Comparison of ENCODE assay signal across 9 mouse cellular contexts in genomic region chr2:118545242-118546103, GRCm38 (mm10). TPM values are rescaled to one million over a fixed set of nuclear protein-coding genes. Genes with fewer than 3 reads are reported as not detected.
DNase-seq lines count a peak whose midpoint lies in the region; ATAC-seq and TF ChIP-seq lines count a peak whose summit lies in the region.
"Had no signal": no experiment of that assay in that cellular context is flagged by ENCODE, and none has a peak within 500 bp of the region (broad histone marks: within the 10 kb centered on the region; RNA-seq: fewer than 3 reads in every experiment).

No protein-coding gene starts in this region.

- peak; percentile 45 to 78; a peak in 3 of 4 replicates for TF ChIP-seq CTCF in CH12.LX (conservative IDR thresholded peaks at IDR 0.05 in 1 of 2, IDR thresholded peaks at IDR 0.05 in 1 of 2; ENCODE audit: low read depth in 2 of 2, low read length in 2 of 2)
- TF ChIP-seq CTCF in liver, postnatal 0 days (IDR thresholded peaks at IDR 0.05; ENCODE audit: low read depth): peak; percentile 83

- no peaks in the 10 kb centered on the region for H3K36me3 ChIP-seq in CH12.LX (replicated peaks in 1 of 2; ENCODE audit: control insufficient read depth in 1 of 2, insufficient read depth in 1 of 2, low read length in 1 of 2)
- no peaks in the 10 kb centered on the region for H3K36me3 ChIP-seq in forebrain, embryonic 14.5 days (ENCODE audit: control insufficient read depth, insufficient read depth, low read length)
- H3K36me3 ChIP-seq in liver, postnatal 0 days (replicated peaks; ENCODE audit: insufficient read depth, low read length): no peaks in the 10 kb centered on the region
- H3K36me3 ChIP-seq in neural tube, embryonic 14.5 days (ENCODE audit: control insufficient read depth, insufficient read depth, low read length): no peaks in the 10 kb centered on the region

- peak overlapping the region; percentile 8 to 33 (median 30) for H3K4me3 ChIP-seq in CH12.LX (replicated peaks in 1 of 3; ENCODE audit: low read depth in 2 of 3, low read length in 2 of 3, poor library complexity in 1 of 3)
- no peak overlapping the region for H3K4me3 ChIP-seq in forebrain, embryonic 14.5 days (ENCODE audit: low read depth, low read length)
- H3K4me3 ChIP-seq in liver, postnatal 0 days (ENCODE audit: low read depth, low read length): no peak overlapping the region
- no peak overlapping the region for H3K4me3 ChIP-seq in neural tube, embryonic 14.5 days (ENCODE audit: low read depth, low read length)
- H3K4me3 ChIP-seq: erythroblast, embryonic 14.5 days had no signal

- TF ChIP-seq POLR2A in CH12.LX (IDR thresholded peaks at IDR 0.05; ENCODE audit: low read depth, low read length): no peak

- no peaks in the 10 kb centered on the region for H3K9me3 ChIP-seq in CH12.LX (replicated peaks; ENCODE audit: low read length)
- H3K9me3 ChIP-seq in forebrain, embryonic 14.5 days (replicated peaks; ENCODE audit: control insufficient read depth, low read length): no peaks in the 10 kb centered on the region
- H3K9me3 ChIP-seq in liver, postnatal 0 days (ENCODE audit: low read length): no peaks in the 10 kb centered on the region
- no peaks in the 10 kb centered on the region for H3K9me3 ChIP-seq in neural tube, embryonic 14.5 days (ENCODE audit: control insufficient read depth, low read length)

- in situ Hi-C loops in CH12.LX (cut with MboI; ENCODE audit: low pct_ligation_motif_present, low pct_unique_long_range_greater_than_20kb, low sequenced_read_pairs): no loop called here

- peaks cover 36 to 86% of the 10 kb centered on the region in 2 experiments for H3K4me1 ChIP-seq in CH12.LX (ENCODE audit: control insufficient read depth in 1 of 2, insufficient read depth in 2 of 2)
- H3K4me1 ChIP-seq in forebrain, embryonic 14.5 days (ENCODE audit: control insufficient read depth, insufficient read depth, low read length): peaks cover 31% of the 10 kb centered on the region
- H3K4me1 ChIP-seq in liver, postnatal 0 days (ENCODE audit: insufficient read depth): peaks cover 70% of the 10 kb centered on the region
- peaks cover 34% of the 10 kb centered on the region for H3K4me1 ChIP-seq in neural tube, embryonic 14.5 days (ENCODE audit: control insufficient read depth, insufficient read depth, low read length)

- peak overlapping the region; percentile 64 for H3K9ac ChIP-seq in CH12.LX (ENCODE audit: insufficient read depth, low read depth)
- H3K9ac ChIP-seq in forebrain, embryonic 14.5 days (ENCODE audit: low read length): 0 out of 2 replicates have a peak overlapping the region, but pooled peaks have one; percentile 1
- H3K9ac ChIP-seq in liver, postnatal 0 days (replicated peaks): no peak overlapping the region
- peak overlapping the region; percentile 30; the same call in 1 of the 2 replicates for H3K9ac ChIP-seq in neural tube, embryonic 14.5 days (replicated peaks; ENCODE audit: low read depth, low read length)

- WGBS in forebrain, embryonic 14.5 days: 21% methylated on average over 23 of the region's 23 CpGs
- WGBS in liver, postnatal 0 days (ENCODE audit: insufficient replicate concordance): 30% methylated on average over 23 of the region's 23 CpGs
- WGBS in neural tube, embryonic 14.5 days: 20% methylated on average over 23 of the region's 23 CpGs

- intact Hi-C loops in heart, postnatal 10 days (cut with DNase I): loop anchor here (2.0 kb wide), 1 partner anchor 35 kb away; no protein-coding TSS in a partner anchor

- DNase-seq in CH12.LX (ENCODE audit: extremely low read depth): peak; percentile 78
- DNase-seq in cerebellum, adult 11 months: peak; percentile 91
- DNase-seq in forebrain, embryonic 14.5 days (ENCODE audit: low spot score): peak; percentile 90
- DNase-seq in heart, postnatal 10 days: peak; percentile 95 to 97
- peak; percentile 94 to 96 for DNase-seq in kidney, postnatal 4 days
- DNase-seq in liver, postnatal 0 days: peak; percentile 87
- peak; percentile 79 for DNase-seq in testis, postnatal 14 days (ENCODE audit: low spot score)

- H3K79me2 ChIP-seq in CH12.LX (replicated peaks; ENCODE audit: control insufficient read depth, extremely low read depth, insufficient read depth, poor library complexity, severe bottlenecking): no peaks in the 10 kb centered on the region

- ATAC-seq in forebrain, embryonic 14.5 days: peak; percentile 46
- no peak for ATAC-seq in liver, postnatal 0 days
- ATAC-seq in neural tube, embryonic 14.5 days (ENCODE audit: low read depth): no peak; the same call in 1 of the 2 replicates

- TF ChIP-seq RAD21 in CH12.LX (IDR thresholded peaks at IDR 0.05; ENCODE audit: low read depth, low read length): peak; percentile 48

- dilution Hi-C loops in CH12.LX (cut with MboI; ENCODE audit: extremely low pct_ligation_motif_present, extremely low pct_unique_long_range_greater_than_20kb, low sequenced_read_pairs): no loop called here

- peak overlapping the region; percentile 95 for H3K4me2 ChIP-seq in CH12.LX (ENCODE audit: insufficient read depth, low read depth, poor library complexity, severe bottlenecking)
- peak overlapping the region; percentile 16; the same call in 1 of the 2 replicates for H3K4me2 ChIP-seq in forebrain, embryonic 14.5 days (ENCODE audit: low read length)
- peak overlapping the region; percentile 91; the same call in 1 of the 2 replicates for H3K4me2 ChIP-seq in liver, postnatal 0 days (ENCODE audit: low read depth, low read length)
- peak overlapping the region; percentile 95; the same call in 1 of the 2 replicates for H3K4me2 ChIP-seq in neural tube, embryonic 14.5 days (ENCODE audit: low read depth, low read length)

- no peak for TF ChIP-seq EP300 in CH12.LX (IDR thresholded peaks at IDR 0.05; ENCODE audit: low read length)
- TF ChIP-seq EP300 in liver, postnatal 0 days (IDR thresholded peaks at IDR 0.05; ENCODE audit: low read depth): no peak

- H3K27ac ChIP-seq in CH12.LX (ENCODE audit: insufficient read depth, low read depth): peak overlapping the region; percentile 85
- peak overlapping the region; percentile 49; the same call in 1 of the 2 replicates for H3K27ac ChIP-seq in forebrain, embryonic 14.5 days (ENCODE audit: low read depth, low read length)
- H3K27ac ChIP-seq in liver, postnatal 0 days (ENCODE audit: low read depth): peak overlapping the region; percentile 64; the same call in 1 of the 2 replicates
- H3K27ac ChIP-seq in neural tube, embryonic 14.5 days (ENCODE audit: low read depth, low read length): peak overlapping the region; percentile 23; the same call in 1 of the 2 replicates

- no peaks in the 10 kb centered on the region for H3K27me3 ChIP-seq in CH12.LX (replicated peaks)
- H3K27me3 ChIP-seq in forebrain, embryonic 14.5 days (replicated peaks; ENCODE audit: control insufficient read depth, insufficient read depth, low read length): 0 out of 2 replicates have a peak, but pooled peaks cover 4% of the 10 kb centered on the region
- H3K27me3 ChIP-seq in liver, postnatal 0 days (ENCODE audit: insufficient read depth, low read length): no peaks in the 10 kb centered on the region
- no peaks in the 10 kb centered on the region for H3K27me3 ChIP-seq in neural tube, embryonic 14.5 days (ENCODE audit: control insufficient read depth, insufficient read depth, low read length)

TF ChIP-seq in CH12.LX, 34 proteins besides CTCF, POLR2A, EP300 and RAD21:
- no peak for TF ChIP-seq POLR2AphosphoS2 (IDR thresholded peaks at IDR 0.05; ENCODE audit: low read depth, low read length)
- TF ChIP-seq HCFC1 (IDR thresholded peaks at IDR 0.05; ENCODE audit: low read depth, low read length): no peak
- peak; percentile 57; the same call in 1 of the 2 replicates for TF ChIP-seq MEF2A (IDR thresholded peaks at IDR 0.05; ENCODE audit: borderline replicate concordance, low read depth, low read length)
- TF ChIP-seq USF1 (IDR thresholded peaks at IDR 0.05; ENCODE audit: low read depth, low read length): no peak
- TF ChIP-seq SMC3 (IDR thresholded peaks at IDR 0.05; ENCODE audit: low read depth, low read length): peak; percentile 45
- 0 out of 2 replicates have a peak, but pooled peaks have one; percentile 11 for TF ChIP-seq ETS1 (conservative IDR thresholded peaks at IDR 0.05; ENCODE audit: low read depth, low read length)
- TF ChIP-seq TBP (conservative IDR thresholded peaks at IDR 0.05; ENCODE audit: low read depth, low read length): no peak
- TF ChIP-seq SIN3A (IDR thresholded peaks at IDR 0.05; ENCODE audit: low read length): no peak
- TF ChIP-seq NRF1 (IDR thresholded peaks at IDR 0.05; ENCODE audit: low read depth, low read length): no peak
- TF ChIP-seq TCF12 (IDR thresholded peaks at IDR 0.05; ENCODE audit: low read depth, low read length): no peak
- TF ChIP-seq IRF4 (IDR thresholded peaks at IDR 0.05; ENCODE audit: low read depth, low read length): peak; percentile 32; the same call in 1 of the 2 replicates
- TF ChIP-seq KAT2A (IDR thresholded peaks at IDR 0.05; ENCODE audit: insufficient replicate concordance, low read length): no peak
- no peak for TF ChIP-seq MAFK (IDR thresholded peaks at IDR 0.05; ENCODE audit: insufficient replicate concordance, low read length)
- no peak for TF ChIP-seq JUN (IDR thresholded peaks at IDR 0.05; ENCODE audit: insufficient read depth, low read depth, low read length)
- TF ChIP-seq CHD1 (IDR thresholded peaks at IDR 0.05; ENCODE audit: low read depth, low read length): no peak
- no peak for TF ChIP-seq UBTF (IDR thresholded peaks at IDR 0.05; ENCODE audit: low read depth, low read length)
- 0 out of 2 replicates have a peak, but pooled peaks have one; percentile 25 for TF ChIP-seq NELFE (IDR thresholded peaks at IDR 0.05; ENCODE audit: low read depth, low read length)

RNA-seq across cellular contexts. Expression of gene Bmf, which starts 4.0 kb away (rescaled TPM):
- total RNA-seq in CH12.LX (2012; rRNA removed) (3.4 and 5.6 TPM in 2 replicates), CH12.LX (2014; rRNA removed) (2.6 and 2.8 TPM in 2 replicates)
- polyA plus RNA-seq in CH12.LX (2012; ENCODE audit: insufficient read length, low read depth): 1.1 and 1.4 TPM in 2 replicates
- 2.8 and 3.0 TPM in 2 replicates for polyA plus RNA-seq in forebrain, embryonic 14.5 days (2014; fragmentation: Nextera tagmentation; extraction: Ambion mirVana)
- total RNA-seq in heart, postnatal 10 days (2021): 10 to 100 TPM; 12.3 to 17.1 TPM
- 1.3 TPM in 2 replicates for polyA plus RNA-seq in liver, postnatal 0 days (2015; fragmentation: Nextera tagmentation; extraction: Ambion mirVana)
- polyA plus RNA-seq in neural tube, embryonic 14.5 days (2014; fragmentation: Nextera tagmentation; extraction: Ambion mirVana): 0.99 and 2.2 TPM in 2 replicates

RNA-seq across cellular contexts. Expression of gene Bub1b, which starts 52.5 kb away (rescaled TPM):
- total RNA-seq in CH12.LX (2012; rRNA removed): 91.5 and 98.3 TPM in 2 replicates
- 113 and 118 TPM in 2 replicates for total RNA-seq in CH12.LX (2014; rRNA removed)
- polyA plus RNA-seq in CH12.LX (2012; ENCODE audit: insufficient read length, low read depth): 99.3 and 113 TPM in 2 replicates
- 40.9 and 47.5 TPM in 2 replicates for polyA plus RNA-seq in forebrain, embryonic 14.5 days (2014; fragmentation: Nextera tagmentation; extraction: Ambion mirVana)
- total RNA-seq in heart, postnatal 10 days (2021): 10 to 100 TPM; 15.4 to 15.9 TPM
- polyA plus RNA-seq in liver, postnatal 0 days (2015; fragmentation: Nextera tagmentation; extraction: Ambion mirVana): 12.7 and 15.7 TPM in 2 replicates
- 4.3 and 8.8 TPM in 2 replicates for polyA plus RNA-seq in neural tube, embryonic 14.5 days (2014; fragmentation: Nextera tagmentation; extraction: Ambion mirVana)

Comparison
In these comparisons a context has a peak if more than half of its experiments do, and no peak if none do; other contexts are left out.
1. H3K27ac ChIP-seq: peak in every context shown above with its lines; median percentile 85 in CH12.LX; 64 in liver, postnatal 0 days; 49 in forebrain, embryonic 14.5 days; 23 in neural tube, embryonic 14.5 days.
2. H3K4me2 ChIP-seq: peak in every context shown above with its lines; median percentile 95 in CH12.LX; 95 in neural tube, embryonic 14.5 days; 91 in liver, postnatal 0 days; 16 in forebrain, embryonic 14.5 days.
3. H3K4me3 ChIP-seq: peak in CH12.LX (3 of 3); none in forebrain, embryonic 14.5 days (single experiment), liver, postnatal 0 days (single experiment) and neural tube, embryonic 14.5 days (single experiment).
4. Peak in every context shown above with its lines, with median percentiles within 50 percentile points of each other: DNase-seq.